Mouse (Mus musculus): Measurements from ENCODE around the gene Ntng2.
A peak's percentile ranks its signal among the peaks of the same experiment; 100 is the strongest.

Ntng2 gene

DNA sequence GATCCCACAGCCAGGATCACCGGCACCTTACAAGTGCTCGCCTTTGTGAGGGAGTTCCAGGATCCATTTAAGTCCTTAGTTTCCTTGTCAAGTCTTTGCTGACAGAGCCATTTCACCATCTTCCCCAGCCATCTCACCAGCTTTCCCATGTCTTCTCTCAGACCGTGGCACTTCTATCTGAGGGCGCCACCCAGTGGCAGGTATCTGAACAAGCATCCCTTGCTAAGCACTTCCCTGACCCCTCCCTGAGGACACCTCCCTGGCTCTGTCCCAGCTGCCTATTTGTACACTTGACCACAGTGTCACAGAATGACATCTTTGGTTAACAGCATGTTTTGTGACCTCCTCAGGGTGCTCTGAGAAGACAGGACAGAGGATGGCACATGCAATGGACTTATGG lies 15.2 kb downstream of the Ntng2 start:
- DNase-seq (ENCODE audit: low read depth, low spot score): no peak

DNA sequence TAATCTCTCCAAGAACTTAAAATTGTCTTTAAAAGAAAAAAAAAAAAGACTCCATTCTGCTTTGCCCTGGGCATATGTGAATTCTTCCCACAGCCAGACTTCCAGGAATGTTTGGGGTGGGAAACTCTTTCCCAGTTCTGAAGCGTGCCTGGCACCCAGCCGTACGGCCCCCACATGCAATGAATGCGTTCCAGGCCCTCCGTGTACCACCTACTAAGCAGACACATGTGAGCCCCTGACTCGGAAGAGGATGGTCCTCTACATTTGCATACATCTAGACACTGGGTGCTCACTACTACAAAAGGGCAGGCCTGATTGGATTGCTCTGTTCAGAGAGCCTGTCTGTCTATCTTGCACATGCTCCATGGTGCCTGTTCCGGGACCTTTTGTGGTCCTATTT lies 17.0 kb downstream of the Ntng2 start:
- DNase-seq (ENCODE audit: low read depth, low spot score): no peak

DNA sequence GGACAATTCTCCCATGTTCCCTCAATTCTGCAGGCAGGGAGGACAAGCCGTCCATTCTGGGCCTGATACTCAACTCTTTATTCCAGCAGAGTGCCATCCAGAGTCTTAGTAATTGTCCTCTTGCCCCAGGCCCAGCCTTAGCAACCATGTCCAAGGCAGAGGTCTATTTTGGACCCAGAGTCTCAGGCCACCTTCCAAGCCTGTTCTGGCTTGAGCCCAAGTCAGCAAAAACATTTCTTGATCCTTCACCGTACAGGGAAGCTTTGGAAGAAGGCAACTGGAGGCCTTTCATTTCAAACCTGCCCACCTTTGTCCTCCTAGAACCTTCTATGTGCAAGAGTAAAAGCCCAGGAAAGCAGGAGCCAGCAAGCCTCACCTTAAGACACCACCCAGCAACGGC lies 17.8 kb downstream of the Ntng2 start:
- DNase-seq (ENCODE audit: low read depth, low spot score): no peak

DNA sequence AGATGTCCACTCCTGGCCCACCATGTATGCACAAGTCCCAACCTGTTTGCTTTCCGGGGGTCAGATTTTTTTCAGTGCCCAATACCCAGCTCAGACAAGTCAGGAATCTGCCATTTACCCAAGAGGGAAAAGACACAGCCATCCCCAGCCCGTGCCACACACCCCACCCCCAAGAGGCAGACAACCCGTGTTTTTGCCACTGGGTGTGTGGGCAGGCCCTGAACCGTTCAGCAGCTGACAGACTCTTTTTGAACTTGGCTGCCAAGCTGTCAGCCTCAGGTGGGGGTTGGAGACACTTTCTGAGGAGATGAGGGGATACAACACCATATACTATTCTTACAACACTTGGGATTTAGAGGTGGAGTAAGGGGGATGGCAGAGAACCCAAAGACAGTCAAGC lies 18.8 kb downstream of the Ntng2 start:
- no peak for DNase-seq (ENCODE audit: low read depth, low spot score)

DNA sequence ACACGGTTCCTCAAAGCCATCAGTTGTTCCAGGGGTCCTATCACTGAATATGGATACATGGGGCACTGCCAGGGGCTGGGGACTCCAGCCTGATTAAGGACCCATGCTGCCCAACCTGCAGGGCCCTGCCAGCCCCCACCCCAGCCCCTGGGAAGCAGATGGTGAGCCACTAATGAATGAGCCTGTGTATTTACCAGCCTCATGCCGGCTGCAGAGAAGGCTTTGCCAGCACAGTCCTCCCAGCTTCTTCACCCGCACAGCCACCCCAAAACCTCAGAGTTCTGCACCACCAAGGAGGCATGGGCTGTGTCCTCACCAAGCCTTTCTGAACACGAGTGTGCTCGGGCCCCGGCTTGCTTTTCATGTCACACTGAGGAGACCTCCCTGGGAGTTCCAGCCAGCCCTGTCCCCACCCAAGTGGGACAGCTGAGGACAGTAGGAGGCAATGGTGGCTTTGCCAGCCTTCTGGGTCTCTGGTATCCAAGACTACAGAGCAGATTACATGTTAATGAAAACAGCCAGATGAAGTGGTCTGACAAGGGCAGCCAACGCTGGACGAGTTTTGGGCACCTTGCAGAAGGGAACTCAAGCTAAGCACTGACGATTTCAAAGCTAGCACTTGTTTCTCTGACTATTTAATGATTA lies 22.5 kb downstream of the Ntng2 start:
- no peak for DNase-seq (ENCODE audit: low read depth, low spot score)

- DNase-seq (ENCODE audit: low read depth, low spot score): no peak
Measured at GRCm38 (mm10) chr2:29226671-29227070, 26.1 kb downstream of the Ntng2 start.

DNA sequence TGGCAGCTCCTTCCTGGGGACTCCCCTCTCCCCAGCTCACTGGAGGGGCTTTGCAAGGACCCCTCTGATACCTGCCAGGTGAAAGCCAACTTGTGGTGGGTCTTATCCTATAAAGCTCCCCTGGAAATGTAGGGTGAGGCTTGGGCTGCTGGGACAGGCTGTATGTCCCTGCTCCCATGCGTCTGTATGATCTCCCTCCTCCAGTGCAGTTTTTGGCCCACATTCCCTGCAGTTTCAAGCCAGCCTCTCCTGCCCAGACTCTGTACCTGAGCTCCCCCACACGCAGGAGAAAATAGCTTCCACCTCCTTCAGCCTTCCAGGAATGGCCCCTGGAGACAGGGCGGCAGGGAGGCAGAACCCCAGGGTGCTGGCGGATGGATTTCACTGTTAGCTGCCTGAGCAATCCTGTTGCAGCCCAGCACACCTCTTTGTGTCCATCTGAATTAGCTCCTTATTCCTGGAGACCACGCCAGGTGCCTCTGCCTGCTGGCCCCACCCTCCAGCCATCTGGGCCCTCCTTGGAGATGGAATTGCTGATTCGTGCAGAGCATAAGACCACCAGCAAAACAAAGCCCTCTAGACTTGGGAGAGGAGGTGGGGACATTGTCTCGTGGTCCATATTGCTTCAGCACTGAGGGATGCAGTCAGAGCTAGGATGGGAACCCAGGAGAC lies 29.1 kb downstream of the Ntng2 start:
- no peak for DNase-seq (ENCODE audit: low read depth, low spot score)

- no peak for DNase-seq (ENCODE audit: low read depth, low spot score)
Measured at GRCm38 (mm10) chr2:29222302-29222701, 30.5 kb downstream of the Ntng2 start.

DNA sequence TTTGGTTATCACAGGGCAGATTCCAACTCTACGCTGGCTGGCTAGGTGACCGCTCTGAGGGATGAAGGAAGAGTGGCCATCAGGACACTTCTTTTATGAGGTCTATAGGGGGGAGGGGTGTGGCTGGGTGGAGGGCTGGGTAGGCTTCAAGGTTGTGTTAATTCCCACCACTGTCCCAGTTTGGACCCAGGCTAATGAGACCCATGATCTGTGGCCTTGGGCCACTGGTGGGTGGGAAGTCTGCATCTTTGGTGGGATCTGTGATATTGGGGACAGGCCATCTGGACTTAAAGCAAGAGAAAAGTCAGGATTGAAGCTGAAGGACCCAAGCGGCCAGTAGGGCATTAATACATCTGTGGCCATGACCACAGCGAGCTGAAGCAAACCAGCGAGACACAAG lies 34.0 kb downstream of the Ntng2 start:
- DNase-seq (ENCODE audit: low read depth, low spot score): no peak

DNA sequence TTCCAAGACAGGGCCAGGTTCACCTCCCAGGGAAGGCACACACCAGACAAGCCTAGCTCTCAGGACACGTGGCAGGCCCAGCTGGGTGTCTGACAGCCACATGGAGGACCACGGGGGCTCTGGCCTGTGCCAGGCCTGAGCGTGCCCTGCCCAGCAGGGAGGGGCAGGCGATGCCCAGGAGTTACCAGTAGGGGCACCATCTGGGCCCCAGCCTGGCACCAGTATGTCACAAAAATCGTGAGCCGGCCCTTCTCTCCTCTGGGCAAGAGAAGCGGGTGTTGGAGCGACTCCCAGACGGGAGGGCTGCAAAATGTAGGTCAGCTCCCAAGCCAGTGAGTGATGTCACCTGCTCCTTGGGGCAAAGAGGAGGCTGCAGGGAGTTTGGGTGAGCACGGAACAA lies 34.9 kb downstream of the Ntng2 start:
- peak; percentile 38 for DNase-seq (ENCODE audit: low read depth, low spot score)

DNA sequence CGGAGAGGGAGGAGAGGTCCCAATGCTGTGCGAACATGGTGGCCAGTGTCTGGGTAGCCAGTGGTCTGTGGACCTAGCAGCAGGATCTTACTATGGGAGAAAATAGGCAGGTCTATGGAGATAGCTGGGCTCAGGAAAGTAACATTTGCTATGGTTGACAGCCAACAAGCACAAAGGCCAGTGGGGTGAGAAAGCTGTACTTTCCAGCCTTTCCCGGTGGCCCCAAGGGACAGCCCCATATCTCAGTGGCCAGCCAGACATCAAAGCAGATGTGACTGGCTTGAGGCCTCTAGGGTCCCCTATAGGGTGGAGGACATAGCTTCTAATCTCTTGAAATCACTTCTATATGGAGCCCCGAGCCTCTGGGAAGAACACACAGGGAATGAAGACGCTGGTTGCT lies 35.8 kb downstream of the Ntng2 start:
- no peak for DNase-seq (ENCODE audit: low read depth, low spot score)

DNA sequence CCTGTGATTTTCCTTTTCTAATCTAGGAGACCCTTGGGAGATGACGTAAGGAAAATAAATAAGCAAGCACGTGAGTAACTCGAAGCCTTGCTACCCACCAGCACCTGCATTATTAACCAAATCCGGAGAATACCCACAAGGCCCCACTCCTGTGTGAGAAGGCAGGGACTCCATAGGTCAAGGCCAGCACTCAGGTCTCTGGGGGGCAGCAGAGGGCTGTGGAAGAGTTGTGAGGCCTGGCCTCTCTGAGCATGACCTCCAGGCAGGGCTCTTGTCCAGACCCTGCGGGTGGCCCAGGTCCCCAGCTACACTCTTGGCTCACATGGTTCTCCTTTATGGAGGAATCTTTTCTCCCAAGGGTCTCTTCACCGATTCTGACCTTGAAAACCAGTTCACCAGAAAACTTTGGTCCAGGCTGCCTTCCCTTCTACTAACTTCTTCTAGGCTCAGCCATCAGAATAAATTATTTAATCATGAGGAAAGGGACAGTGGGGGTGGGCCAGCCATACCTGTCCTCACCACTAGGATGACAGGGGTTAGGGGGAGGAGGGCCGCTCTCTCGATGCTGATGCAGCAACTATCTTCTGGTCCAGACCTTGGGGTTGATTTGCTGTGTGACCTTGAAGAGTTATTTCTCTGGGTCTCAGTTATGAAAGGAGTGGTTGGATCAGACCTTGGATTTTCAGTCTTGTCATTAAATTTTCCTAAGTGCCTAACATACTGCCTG lies 36.4 kb downstream of the Ntng2 start:
- DNase-seq (ENCODE audit: low read depth, low spot score): no peak

- DNase-seq (ENCODE audit: low read depth, low spot score): no peak
Measured at GRCm38 (mm10) chr2:29206156-29206555, 46.6 kb downstream of the Ntng2 start.

DNA sequence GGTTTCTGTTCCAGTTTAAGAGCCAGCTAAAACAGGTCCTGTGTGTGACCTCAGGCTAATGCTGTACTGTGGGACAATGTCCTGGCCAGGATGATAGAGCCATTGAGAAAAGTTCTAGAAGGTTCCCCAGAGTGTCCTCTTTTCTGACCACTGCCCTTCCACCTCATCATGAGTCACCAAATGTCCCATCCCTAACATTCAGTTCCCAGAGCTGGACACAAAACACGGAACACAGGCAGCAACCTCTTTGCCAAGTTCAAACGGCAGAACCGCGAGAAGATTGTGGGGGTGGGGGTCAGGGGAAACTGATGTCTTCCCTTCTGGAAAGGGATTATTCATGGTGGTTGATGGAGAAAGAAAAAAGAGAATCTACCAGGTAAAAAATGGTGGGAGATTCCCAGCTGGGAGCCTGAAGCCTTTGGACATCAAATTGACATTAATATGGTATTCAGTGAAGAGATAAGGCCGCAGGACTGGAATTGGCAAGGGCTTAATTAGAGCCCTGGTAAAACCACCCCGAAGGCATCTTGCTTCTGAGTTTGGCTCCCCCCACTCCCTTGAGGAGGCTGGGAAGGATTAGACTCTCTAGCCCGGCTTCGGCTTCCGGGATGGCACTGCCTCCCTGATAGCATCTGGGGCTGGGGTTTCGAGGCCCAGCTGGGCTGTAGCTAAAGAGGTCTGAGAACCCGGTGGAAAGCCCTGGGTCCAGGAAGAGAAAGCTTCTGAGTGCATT lies 51.4 kb downstream of the Ntng2 start:
- no peak for DNase-seq (ENCODE audit: low read depth, low spot score)

- peak; percentile 67 for DNase-seq (ENCODE audit: low read depth, low spot score)
Measured at GRCm38 (mm10) chr2:29199909-29200308, 52.9 kb downstream of the Ntng2 start.

DNA sequence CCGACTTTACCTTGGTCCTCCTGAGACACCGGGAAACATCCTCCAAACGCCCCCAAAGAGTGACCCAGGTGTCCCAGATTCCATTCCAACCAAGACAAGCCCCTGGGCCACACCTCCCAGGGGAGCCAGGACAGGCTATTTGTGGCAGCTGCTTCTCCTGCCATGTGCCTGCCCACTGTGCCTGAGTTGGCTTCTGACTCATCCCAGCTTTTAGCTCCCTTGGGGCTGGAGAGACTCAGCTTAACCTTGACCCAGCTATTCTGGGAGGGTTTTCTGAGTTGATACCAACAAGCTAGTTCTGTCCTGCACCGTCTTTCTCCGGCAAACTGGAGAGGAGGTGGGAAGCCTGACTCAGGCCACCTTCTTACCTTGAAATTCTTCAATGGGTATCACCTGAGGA lies 54.4 kb downstream of the Ntng2 start:
- no peak for DNase-seq (ENCODE audit: low read depth, low spot score)

DNA sequence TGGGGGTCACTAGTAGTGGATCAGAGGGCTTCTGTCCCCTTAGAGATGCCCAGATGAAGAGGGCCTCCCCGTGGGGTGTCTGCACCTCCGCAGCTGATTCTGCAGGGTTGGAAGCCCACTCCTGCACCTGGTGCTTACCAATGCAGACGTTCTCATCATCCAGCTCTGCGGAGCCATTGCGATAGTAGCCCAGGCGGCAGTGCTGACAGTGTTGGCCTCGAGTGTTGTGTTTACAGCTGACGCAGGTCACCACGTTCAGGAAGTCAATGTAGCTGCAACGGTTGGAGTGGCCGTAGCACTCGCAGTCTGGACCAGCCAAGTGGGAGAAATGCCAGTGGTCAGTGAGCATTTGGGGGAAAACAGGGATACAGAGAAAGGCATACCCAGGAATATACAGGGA lies 56.0 kb downstream of the Ntng2 start:
- DNase-seq (ENCODE audit: low read depth, low spot score): no peak

GRCm38 (mm10) chr2:29194547-29195463 lies 58.0 kb downstream of the Ntng2 start:
- DNase-seq (ENCODE audit: low read depth, low spot score): peak; percentile 46

DNA sequence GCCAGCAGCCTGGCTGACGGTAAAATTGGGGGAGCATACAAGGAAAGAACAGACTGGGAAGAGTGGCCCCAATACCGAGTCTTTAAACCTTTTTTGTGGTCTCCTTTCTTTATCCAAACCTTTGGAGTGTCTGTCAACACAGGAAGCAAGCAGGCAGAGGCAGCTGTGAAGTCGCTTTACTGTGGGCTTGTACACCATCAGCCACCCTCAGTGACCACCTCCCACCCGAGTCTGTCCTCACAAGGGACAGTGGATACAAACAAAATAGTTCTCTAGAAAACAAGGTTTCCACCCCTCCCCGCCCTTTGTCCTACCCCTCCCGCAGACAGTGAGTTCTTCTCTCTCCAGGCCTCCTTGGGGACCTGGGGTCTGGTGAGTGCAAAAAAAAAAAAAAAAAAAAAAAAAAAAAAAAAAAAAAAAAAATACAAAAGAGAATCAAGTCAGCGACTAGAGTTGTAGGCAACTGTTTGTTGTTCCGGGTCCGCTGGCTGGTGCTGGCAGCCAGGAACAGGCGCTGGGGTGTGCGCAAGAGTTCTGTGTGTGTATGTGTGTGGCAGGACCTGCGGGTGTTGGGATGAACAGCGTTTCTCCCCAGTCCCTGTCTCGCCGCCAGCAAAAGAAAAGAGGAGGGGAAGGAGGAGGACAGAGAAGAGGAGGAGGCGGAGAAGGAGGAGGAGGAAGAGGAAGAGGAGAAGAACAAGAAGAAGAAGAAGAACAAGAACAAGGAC lies 58.8 kb downstream of the Ntng2 start:
- DNase-seq (ENCODE audit: low read depth, low spot score): no peak

GRCm38 (mm10) chr2:29192629-29193278 lies 60.1 kb downstream of the Ntng2 start:
- DNase-seq (ENCODE audit: low read depth, low spot score): no peak

Measured in retina, postnatal 7 days (tissue).